Mouse (Mus musculus) MEL (cell line): Measurements from ENCODE around the gene Anapc11. TPM values are rescaled to one million over a fixed set of nuclear protein-coding genes. Genes with fewer than 3 reads are reported as not detected.
A peak's percentile ranks its signal among the peaks of the same experiment; 100 is the strongest.

Experiments
- DNase-seq: peaks from one replicate; pipeline ENCODE4 v3.0.0; 2011; ENCODE audit warnings: low read depth, low spot score
- H3K27ac ChIP-seq: 2 replicates; pipeline ENCODE4 v1.5.1; 2012; ENCODE audit warnings: low read depth, mild to moderate bottlenecking, control low read depth, low read length, moderate library complexity; ENCODE audit not compliant: control insufficient read depth
- H3K27me3 ChIP-seq, 2 experiments: fragments of 150-350 bp in 1 of 2; sonication (generic) in 1 of 2; 2 replicates each; pipeline ENCODE4 v1.6.1; 2012; ENCODE audit warnings: low read length in 2 of 2, mild to moderate bottlenecking in 2 of 2, improper control_type of control experiment in 1 of 2, moderate library complexity in 1 of 2; ENCODE audit not compliant: insufficient read depth in 2 of 2, control insufficient read depth in 1 of 2
- H3K36me3 ChIP-seq, 2 experiments: 2 replicates each; pipeline ENCODE4 v1.6.1; 2012 to 2014; ENCODE audit warnings: low read length in 2 of 2, improper control_type of control experiment in 1 of 2, inconsistent platforms in 1 of 2, mild to moderate bottlenecking in 1 of 2; ENCODE audit not compliant: insufficient read depth in 2 of 2, control insufficient read depth in 1 of 2
- H3K4me1 ChIP-seq, 2 experiments: fragments of 150-350 bp in 1 of 2; sonication (generic) in 1 of 2; 2 replicates each; pipeline ENCODE4 v1.6.1; 2012; ENCODE audit warnings: low read length in 2 of 2, improper control_type of control experiment in 1 of 2, mild to moderate bottlenecking in 1 of 2; ENCODE audit not compliant: insufficient read depth in 2 of 2, control insufficient read depth in 1 of 2
- H3K4me3 ChIP-seq, 2 experiments: fragments of 150-350 bp in 1 of 2; sonication (generic) in 1 of 2; 2 replicates each; pipeline ENCODE4 v1.5.1; 2012; ENCODE audit warnings: low read depth in 2 of 2, low read length in 2 of 2, mild to moderate bottlenecking in 2 of 2, moderate library complexity in 2 of 2, control low read depth in 1 of 2, improper control_type of control experiment in 1 of 2; ENCODE audit not compliant: control insufficient read depth in 1 of 2, insufficient read depth in 1 of 2
- H3K79me2 ChIP-seq: 2 replicates; pipeline ENCODE4 v1.6.1; 2012; ENCODE audit warnings: mild to moderate bottlenecking, low read length, moderate library complexity; ENCODE audit not compliant: control insufficient read depth, poor library complexity, insufficient read depth
- H3K9ac ChIP-seq: 2 replicates; pipeline ENCODE4 v1.6.1; 2012; ENCODE audit warnings: low read depth, mild to moderate bottlenecking, control low read depth, low read length, moderate library complexity; ENCODE audit not compliant: control insufficient read depth, poor library complexity, severe bottlenecking
- H3K9me3 ChIP-seq: fragments of 150-350 bp; sonication (generic); replicated peaks from 2 replicates; pipeline ENCODE4 v1.6.1; 2012; ENCODE audit warnings: mild to moderate bottlenecking, low read length, improper control_type of control experiment, moderate library complexity; ENCODE audit not compliant: insufficient read depth
- CHD1 ChIP-seq: IDR thresholded peaks from 2 replicates; pipeline ENCODE4 v1.6.1; 2012; ENCODE audit warnings: low read depth, mild to moderate bottlenecking, inconsistent platforms, low read length, improper control_type of control experiment
- CHD2 ChIP-seq: IDR thresholded peaks from 2 replicates; pipeline ENCODE4 v1.6.1; 2011; ENCODE audit warnings: low read length, improper control_type of control experiment
- E2F4 ChIP-seq: IDR thresholded peaks from 2 replicates; pipeline ENCODE4 v1.6.1; 2011; ENCODE audit warnings: low read depth, low read length, improper control_type of control experiment, borderline replicate concordance
- ELF1 ChIP-seq: IDR thresholded peaks from 2 replicates; pipeline ENCODE4 v1.6.1; 2014; ENCODE audit warnings: low read depth, mild to moderate bottlenecking, inconsistent platforms, low read length, improper control_type of control experiment, moderate library complexity
- GABPA ChIP-seq: IDR thresholded peaks from 2 replicates; pipeline ENCODE4 v1.6.1; 2012; ENCODE audit warnings: low read depth, mild to moderate bottlenecking, inconsistent platforms, low read length, improper control_type of control experiment, moderate library complexity
- GATA1 ChIP-seq: IDR thresholded peaks from 2 replicates; pipeline ENCODE4 v1.6.1; 2011; ENCODE audit warnings: low read depth, low read length, improper control_type of control experiment
- JUND ChIP-seq: IDR thresholded peaks from 2 replicates; pipeline ENCODE4 v1.6.1; 2011; ENCODE audit warnings: low read depth, mild to moderate bottlenecking, improper control_type of control experiment, low read length
- MAX ChIP-seq: IDR thresholded peaks from 2 replicates; pipeline ENCODE4 v1.6.1; 2011; ENCODE audit warnings: low read length, improper control_type of control experiment
- MXI1 ChIP-seq: IDR thresholded peaks from 2 replicates; pipeline ENCODE4 v1.6.1; 2011; ENCODE audit warnings: mild to moderate bottlenecking, low read depth, low read length, improper control_type of control experiment
- MYB ChIP-seq: IDR thresholded peaks from 2 replicates; pipeline ENCODE4 v1.6.1; 2011; ENCODE audit warnings: mild to moderate bottlenecking, low read depth, low read length, improper control_type of control experiment
- MYC ChIP-seq: IDR thresholded peaks from 2 replicates; pipeline ENCODE4 v1.6.1; 2011; ENCODE audit warnings: low read depth, mild to moderate bottlenecking, low read length, improper control_type of control experiment, moderate library complexity
- POLR2AphosphoS2 ChIP-seq: IDR thresholded peaks from 2 replicates; pipeline ENCODE4 v1.6.1; 2011; ENCODE audit warnings: low read length, improper control_type of control experiment
- POLR2AphosphoS5 ChIP-seq: IDR thresholded peaks from 2 replicates; pipeline ENCODE4 v1.6.1; 2012; ENCODE audit warnings: low read depth, borderline replicate concordance, mild to moderate bottlenecking, inconsistent platforms, low read length, moderate library complexity, mixed read lengths
- RAD21 ChIP-seq: IDR thresholded peaks from 2 replicates; pipeline ENCODE4 v1.6.1; 2011; ENCODE audit warnings: mild to moderate bottlenecking, low read depth, low read length, improper control_type of control experiment
- RCOR1 ChIP-seq: IDR thresholded peaks from 2 replicates; pipeline ENCODE4 v1.6.1; 2012; ENCODE audit warnings: low read depth, mild to moderate bottlenecking, inconsistent platforms, low read length, improper control_type of control experiment
- SIN3A ChIP-seq: IDR thresholded peaks from 2 replicates; pipeline ENCODE4 v1.6.1; 2012; ENCODE audit warnings: low read length, improper control_type of control experiment, inconsistent platforms
- TAL1 ChIP-seq: IDR thresholded peaks from 2 replicates; pipeline ENCODE4 v1.6.1; 2012; ENCODE audit warnings: mild to moderate bottlenecking, inconsistent platforms, low read length, moderate library complexity, mixed read lengths
- TBP ChIP-seq: IDR thresholded peaks from 2 replicates; pipeline ENCODE4 v1.8.0; 2011; ENCODE audit warnings: low read depth, low read length, improper control_type of control experiment
- UBTF ChIP-seq: IDR thresholded peaks from 2 replicates; pipeline ENCODE4 v1.6.1; 2012; ENCODE audit warnings: low read depth, mild to moderate bottlenecking, inconsistent platforms, low read length, improper control_type of control experiment, moderate library complexity, borderline replicate concordance; ENCODE audit not compliant: insufficient read depth
- USF2 ChIP-seq, 2 experiments: IDR thresholded peaks; 2 replicates each; pipeline ENCODE4 v1.6.1; 2011 to 2012; ENCODE audit warnings: improper control_type of control experiment in 2 of 2, low read length in 2 of 2, borderline replicate concordance in 1 of 2, inconsistent platforms in 1 of 2, low read depth in 1 of 2, mild to moderate bottlenecking in 1 of 2; ENCODE audit not compliant: insufficient read depth in 1 of 2
- ZMIZ1 ChIP-seq: IDR thresholded peaks from 2 replicates; pipeline ENCODE4 v1.6.1; 2012; ENCODE audit warnings: low read depth, mild to moderate bottlenecking, inconsistent platforms, low read length, improper control_type of control experiment, moderate library complexity
- polyA plus RNA-seq, 2 experiments: library from polyadenylated mRNA; stranded (reverse) in 1 of 2; unstranded in 1 of 2; fragments of >175 nt in 1 of 2; fragments of >200 nt in 1 of 2; gene quantifications; 2 replicates each; pipeline versions ENCODE4 v1.2.1 to v1.2.4; 2012; ENCODE audit warnings: low replicate concordance in 2 of 2, low read depth in 1 of 2; ENCODE audit not compliant: insufficient read length in 2 of 2, insufficient read depth in 1 of 2, missing spikeins in 1 of 2
- total RNA-seq: library from RNA; depleted of rRNA; stranded (reverse); fragments of 300-350 nt; gene quantifications from 2 replicates; pipeline ENCODE4 v1.2.3, GENCODE M21; 2012

The Anapc11 gene
- total and polyA plus RNA-seq, 3 experiments = 120 to 130 TPM; not detected in 1

- peak overlapping the region; percentile 70 for H3K27ac ChIP-seq
- H3K9me3 ChIP-seq = no peaks in the 10 kb centered on the region
- H3K4me1 ChIP-seq = peaks cover 5 to 16% of the 10 kb centered on the region in 2 experiments
- peak overlapping the region; percentile 81 for H3K9ac ChIP-seq
- peak; percentile 77 for DNase-seq
- peaks cover 16 to 28% of the 10 kb centered on the region in 2 experiments for H3K36me3 ChIP-seq
- H3K27me3 ChIP-seq = no peaks in the 10 kb centered on the region
- H3K4me3 ChIP-seq = peak overlapping the region; percentile 85 to 94
- peaks cover 44% of the 10 kb centered on the region for H3K79me2 ChIP-seq
- TF ChIP-seq SIN3A (peak; percentile 71), MYC (peak; percentile 45; the same call in 1 of the 2 replicates), MAX (peak; percentile 52), TAL1 (no peak), GATA1 (peak; percentile 80), UBTF (no peak), E2F4 (no peak), MYB (no peak), RCOR1 (no peak), CHD1 (0 out of 2 replicates have a peak, but pooled peaks have one; percentile 84), USF2 (IDR thresholded peaks at IDR 0.05; ENCODE audit: borderline replicate concordance in 1 of 2, insufficient read depth in 1 of 2, low read depth in 1 of 2, low read length in 2 of 2) (no peak)
These were observed 26.3 kb upstream of the Anapc11 start for GRCm38 (mm10) chr11:120571754-120572416.

DNA sequence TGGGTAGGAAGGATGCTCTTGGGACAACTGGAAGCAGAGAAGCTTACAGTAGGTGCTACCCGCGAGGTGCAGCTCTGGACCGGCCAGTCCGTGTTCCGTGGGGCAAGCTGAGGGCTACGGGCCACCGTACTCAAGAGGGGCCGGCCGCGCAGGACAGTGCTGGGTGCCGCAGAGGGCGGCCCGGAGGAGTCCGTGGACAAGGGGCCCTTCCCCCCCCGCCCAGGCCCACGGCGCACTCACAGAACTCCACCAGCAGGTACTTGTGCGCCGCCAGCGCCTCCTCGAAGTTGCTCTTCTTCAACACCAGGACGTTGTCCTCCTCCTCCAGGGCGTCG lies 25.8 kb upstream of the Anapc11 start:
- no peak for DNase-seq
- Histone ChIP-seq H3K9ac (peak overlapping the region; percentile 81), H3K4me3 (peak overlapping the region; percentile 85 to 94), H3K27me3 (no peaks in the 10 kb centered on the region), H3K9me3 (no peaks in the 10 kb centered on the region), H3K27ac (peak overlapping the region; percentile 70), H3K4me1 (peaks cover 5 to 16% of the 10 kb centered on the region in 2 experiments), H3K36me3 (peaks cover 15 to 28% of the 10 kb centered on the region in 2 experiments), H3K79me2 (peaks cover 44% of the 10 kb centered on the region)
- TF ChIP-seq CHD2 (no peak), JUND (no peak), ZMIZ1 (no peak), GABPA (no peak), ELF1 (no peak), TBP (no peak), MYB (no peak), MYC (no peak; the same call in 1 of the 2 replicates), POLR2AphosphoS5 (no peak), UBTF (no peak), RAD21 (no peak), MXI1 (no peak), POLR2AphosphoS2 (no peak)
